Mouse (Mus musculus): ENCODE data around the gene Armc7. TPM values are rescaled to one million over a fixed set of nuclear protein-coding genes. Genes with fewer than 3 reads are reported as not detected.

The Armc7 gene
- polyA plus RNA-seq, 1 experiment from 2014 or later = 13.3 TPM

GRCm38 (mm10) chr11:115439326-115439725 lies 36.1 kb upstream of the Armc7 start:
- no peak for ATAC-seq
- CTCF ChIA-PET = interaction anchor here (1.0 to 2.1 kb wide), 3 partner anchors 10 to 32 kb away, joined by 3 to 9 read pairs (median 4); no protein-coding TSS in a partner anchor
- TF ChIP-seq CTCF (IDR thresholded peaks at IDR 0.05) = no peak
- POLR2A ChIA-PET = interaction anchor here (1.3 kb wide), 1 partner anchor 17 kb away, joined by 3 read pairs; no protein-coding TSS in a partner anchor
- DNase-seq (ENCODE audit: low read depth, low spot score) = no peak
- no peaks in the 10 kb centered on the region for H3K27me3 ChIP-seq
- in situ Hi-C loops (cut with MboI; ENCODE audit: low pct_unique_long_range_greater_than_20kb) = no loop called here

GRCm38 (mm10) chr11:115439906-115440595 lies 35.4 kb upstream of the Armc7 start, which contains the start of gene Trim80:
Gene Trim80 (plus strand): TSS chr11:115440545.
- in situ Hi-C loops (cut with MboI; ENCODE audit: low pct_unique_long_range_greater_than_20kb) = no loop called here
- ATAC-seq (no peak), DNase-seq (ENCODE audit: low read depth, low spot score) (no peak)
- H3K27me3 ChIP-seq = no peaks in the 10 kb centered on the region
- ChIA-PET POLR2A (no interaction called here), CTCF (interaction anchor here (1.0 to 2.1 kb wide), 3 partner anchors 9 to 31 kb away, joined by 3 to 9 read pairs (median 4); no protein-coding TSS in a partner anchor)
- no peak for TF ChIP-seq CTCF (IDR thresholded peaks at IDR 0.05)

- POLR2A ChIA-PET = no interaction called here
- CTCF ChIA-PET = interaction anchor here (1.0 kb wide), 1 partner anchor 14 kb away, joined by 3 read pairs; no protein-coding TSS in a partner anchor
- in situ Hi-C loops (cut with MboI; ENCODE audit: low pct_unique_long_range_greater_than_20kb) = no loop called here
- no peak for ATAC-seq
- no peak for TF ChIP-seq CTCF (IDR thresholded peaks at IDR 0.05)
- no peaks in the 10 kb centered on the region for H3K27me3 ChIP-seq
- no peak for DNase-seq (ENCODE audit: low read depth, low spot score)
These were observed 34.0 kb upstream of the Armc7 start for GRCm38 (mm10) chr11:115441417-115441816.

- DNase-seq (ENCODE audit: low read depth, low spot score) (no peak), ATAC-seq (no peak)
- CTCF ChIA-PET = interaction anchor here (1.6 kb wide), 1 partner anchor 19 kb away, joined by 5 read pairs; no protein-coding TSS in a partner anchor
- no peak for TF ChIP-seq CTCF (IDR thresholded peaks at IDR 0.05)
- in situ Hi-C loops (cut with MboI; ENCODE audit: low pct_unique_long_range_greater_than_20kb) = no loop called here
- POLR2A ChIA-PET = no interaction called here
- no peaks in the 10 kb centered on the region for H3K27me3 ChIP-seq
These were observed 28.6 kb upstream of the Armc7 start for GRCm38 (mm10) chr11:115446906-115447305.

GRCm38 (mm10) chr11:115447321-115447885 lies 28.1 kb upstream of the Armc7 start:
- POLR2A ChIA-PET = no interaction called here
- CTCF ChIA-PET = interaction anchor here (1.6 kb wide), 1 partner anchor 20 kb away, joined by 5 read pairs; no protein-coding TSS in a partner anchor
- in situ Hi-C loops (cut with MboI; ENCODE audit: low pct_unique_long_range_greater_than_20kb) = no loop called here
- DNase-seq (ENCODE audit: low read depth, low spot score) = no peak
- no peaks in the 10 kb centered on the region for H3K27me3 ChIP-seq
- TF ChIP-seq CTCF (IDR thresholded peaks at IDR 0.05) = no peak
- ATAC-seq = no peak

GRCm38 (mm10) chr11:115448075-115448474 lies 27.4 kb upstream of the Armc7 start:
- no peak for TF ChIP-seq CTCF (IDR thresholded peaks at IDR 0.05)
- DNase-seq (ENCODE audit: low read depth, low spot score) (no peak), ATAC-seq (no peak)
- POLR2A ChIA-PET = no interaction called here
- CTCF ChIA-PET = no interaction called here
- in situ Hi-C loops (cut with MboI; ENCODE audit: low pct_unique_long_range_greater_than_20kb) = no loop called here
- H3K27me3 ChIP-seq = no peaks in the 10 kb centered on the region

GRCm38 (mm10) chr11:115448998-115449397 lies 26.5 kb upstream of the Armc7 start:
- H3K27me3 ChIP-seq = no peaks in the 10 kb centered on the region
- ATAC-seq (no peak), DNase-seq (ENCODE audit: low read depth, low spot score) (peak; percentile 50)
- no peak for TF ChIP-seq CTCF (IDR thresholded peaks at IDR 0.05)
- CTCF ChIA-PET = interaction anchor here (0.7 to 1.9 kb wide), 2 partner anchors 9 to 22 kb away, joined by 3 to 9 read pairs; partner anchors contain the start of gene Trim80
- POLR2A ChIA-PET = interaction anchor here (0.8 to 1.1 kb wide), 2 partner anchors 29 to 36 kb away, joined by 3 read pairs; partner anchors contain the start of genes Atp5h and Kctd2
- in situ Hi-C loops (cut with MboI; ENCODE audit: low pct_unique_long_range_greater_than_20kb) = no loop called here

GRCm38 (mm10) chr11:115450176-115450575 lies 25.3 kb upstream of the Armc7 start:
- ChIA-PET POLR2A (interaction anchor here (1.1 kb wide), 1 partner anchor 37 kb away, joined by 3 read pairs; no protein-coding TSS in a partner anchor), CTCF (interaction anchor here (1.8 to 1.9 kb wide), 2 partner anchors 10 to 23 kb away, joined by 5 to 9 read pairs; partner anchors contain the start of gene Trim80)
- TF ChIP-seq CTCF (IDR thresholded peaks at IDR 0.05) = no peak
- in situ Hi-C loops (cut with MboI; ENCODE audit: low pct_unique_long_range_greater_than_20kb) = no loop called here
- ATAC-seq (no peak), DNase-seq (ENCODE audit: low read depth, low spot score) (no peak)
- H3K27me3 ChIP-seq = no peaks in the 10 kb centered on the region

- CTCF ChIA-PET = no interaction called here
- TF ChIP-seq CTCF (IDR thresholded peaks at IDR 0.05) = no peak
- POLR2A ChIA-PET = no interaction called here
- no peak for DNase-seq (ENCODE audit: low read depth, low spot score)
- no peaks in the 10 kb centered on the region for H3K27me3 ChIP-seq
- in situ Hi-C loops (cut with MboI; ENCODE audit: low pct_unique_long_range_greater_than_20kb) = no loop called here
- ATAC-seq = no peak
These were observed 23.7 kb upstream of the Armc7 start for GRCm38 (mm10) chr11:115451781-115452241.

- no peak for ATAC-seq
- ChIA-PET POLR2A (no interaction called here), CTCF (no interaction called here)
- in situ Hi-C loops (cut with MboI; ENCODE audit: low pct_unique_long_range_greater_than_20kb) = no loop called here
- no peak for TF ChIP-seq CTCF (IDR thresholded peaks at IDR 0.05)
- no peak for DNase-seq (ENCODE audit: low read depth, low spot score)
- no peaks in the 10 kb centered on the region for H3K27me3 ChIP-seq
These were observed 23.1 kb upstream of the Armc7 start for GRCm38 (mm10) chr11:115452281-115452860.
